Mouse (Mus musculus) adrenal gland (tissue): ENCODE measurements around the gene Slc25a30.

Experiments
- intact Hi-C: fragments of 180-260 bp; cut with DNase I; formaldehyde crosslinking; loops from one replicate; pipeline ENCODE4 v1.15.1; 2025

Slc25a30 gene

DNA sequence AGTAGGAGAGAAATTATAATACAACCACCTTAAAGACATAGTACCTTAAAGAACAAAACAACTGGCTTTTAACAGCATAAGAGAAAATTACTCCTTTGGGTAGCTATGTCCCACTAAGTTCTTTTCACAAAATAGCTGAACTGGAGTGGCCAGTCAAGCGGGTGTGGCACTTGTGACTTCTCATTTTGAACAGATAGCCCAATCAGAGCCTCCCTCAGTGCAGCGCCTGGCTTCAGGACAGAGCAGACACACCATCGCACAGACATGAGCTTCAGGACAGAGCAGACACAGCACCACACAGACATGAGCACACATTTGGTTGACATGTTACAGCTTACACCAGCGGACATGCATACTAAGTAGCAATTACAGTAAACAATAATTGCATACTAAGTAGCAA is 35.8 kb downstream of the Slc25a30 start:
- intact Hi-C loops, result no loop called here

DNA sequence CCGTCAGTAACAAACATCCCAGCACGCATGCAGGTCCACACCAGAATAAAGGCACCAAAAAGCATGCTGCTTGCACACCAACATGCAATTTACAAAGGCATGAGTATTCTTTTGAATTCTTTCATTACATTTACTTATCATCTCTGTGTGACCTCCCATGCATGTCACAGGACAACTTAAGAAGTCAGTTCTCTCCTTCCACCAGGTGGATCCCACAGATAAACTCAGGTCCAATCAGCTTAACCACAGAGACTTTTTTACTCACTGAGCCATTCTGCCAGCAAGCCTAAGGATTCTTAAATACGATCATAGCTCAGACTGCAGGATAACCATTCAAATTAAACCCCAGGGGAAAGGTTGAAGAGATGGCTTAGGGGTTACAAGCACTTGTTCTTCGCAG is 37.7 kb downstream of the Slc25a30 start:
- intact Hi-C loops, result no loop called here

- intact Hi-C loops, result no loop called here
Measured at GRCm38 (mm10) chr14:75747960-75748359, 38.9 kb downstream of the Slc25a30 start.

- intact Hi-C loops, result no loop called here
Measured at GRCm38 (mm10) chr14:75741904-75742303, 44.9 kb downstream of the Slc25a30 start.

DNA sequence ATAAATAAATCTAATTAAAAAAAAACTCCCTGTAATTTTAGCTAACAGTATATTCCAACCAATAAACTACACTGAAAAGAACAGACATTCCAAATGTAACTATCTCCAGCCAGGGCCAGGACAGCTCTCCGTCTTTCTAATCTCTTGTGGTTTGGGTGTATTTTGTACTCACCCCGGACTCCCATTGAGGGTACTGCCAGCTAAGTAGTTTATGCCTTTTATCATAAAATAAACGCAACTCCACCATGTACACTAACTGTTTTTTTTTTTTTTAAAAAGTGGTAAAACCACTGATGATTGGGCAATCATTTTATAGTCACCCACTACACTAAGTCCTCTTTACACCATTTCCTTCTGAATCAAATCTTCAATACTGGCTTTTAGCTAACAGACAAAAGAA is 51.2 kb downstream of the Slc25a30 start:
- intact Hi-C loops, result no loop called here

DNA sequence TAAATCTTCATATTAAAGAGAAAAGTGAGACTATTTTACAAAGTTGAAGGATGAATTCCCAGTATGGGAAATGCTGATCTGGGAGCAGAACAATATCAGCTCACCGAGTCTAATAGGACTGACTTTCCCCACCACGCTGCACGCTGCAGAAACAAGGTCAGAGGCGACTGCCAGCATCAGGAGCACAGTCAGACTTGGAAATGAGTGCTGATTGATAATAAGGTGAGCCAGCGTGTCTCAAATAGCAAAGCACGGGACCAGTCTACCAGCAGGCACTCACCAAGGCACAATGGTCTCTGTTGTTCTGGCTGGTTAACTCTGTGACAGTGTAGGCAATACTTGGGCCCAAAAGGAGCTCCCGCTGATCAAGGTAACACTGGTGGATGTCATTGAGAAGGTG is 54.2 kb downstream of the Slc25a30 start:
- intact Hi-C loops, result no loop called here

DNA sequence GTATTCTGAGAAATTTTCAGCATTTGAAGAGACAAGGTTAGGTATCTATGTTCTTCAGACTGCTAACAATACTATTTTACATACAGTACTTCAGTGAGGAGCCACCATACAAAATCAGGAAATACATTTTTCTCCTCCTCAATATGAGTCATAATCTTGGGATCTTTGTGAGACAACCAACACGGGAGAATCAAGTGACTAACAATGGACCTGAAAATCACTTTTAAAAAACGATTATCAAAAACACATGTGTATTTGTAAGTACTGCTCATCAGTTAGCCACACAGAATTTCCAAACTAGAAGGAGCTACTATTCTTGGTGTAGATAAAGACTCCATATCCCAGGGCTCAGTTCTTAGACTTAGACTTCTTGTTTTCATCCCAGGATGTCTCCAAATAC is 55.5 kb downstream of the Slc25a30 start:
- intact Hi-C loops, result no loop called here

DNA sequence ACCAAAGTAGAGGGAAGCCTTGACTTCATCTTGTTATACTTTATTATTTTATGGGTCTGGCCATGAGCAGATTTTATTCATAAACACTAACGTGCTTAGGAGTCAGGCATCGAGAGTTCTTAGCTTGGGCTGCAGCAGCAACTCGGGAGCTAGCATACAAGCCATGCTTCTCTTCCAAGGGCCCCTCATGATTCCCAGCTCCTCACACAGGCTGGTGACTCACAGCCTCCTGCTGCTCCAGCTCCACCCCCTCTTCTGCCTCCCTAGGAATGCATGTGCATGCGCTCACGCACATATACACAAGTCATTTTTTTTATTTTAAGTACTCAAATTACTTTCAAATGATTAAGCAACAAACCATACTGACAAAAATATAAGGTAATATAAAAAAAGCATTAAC is 58.7 kb downstream of the Slc25a30 start:
- intact Hi-C loops, result loop anchor here (5.0 to 10.0 kb wide), 2 partner anchors 34 to 533 kb away; no protein-coding TSS in a partner anchor

GRCm38 (mm10) chr14:75727046-75727445 is 59.8 kb downstream of the Slc25a30 start:
- intact Hi-C loops, result loop anchor here (5.0 to 10.0 kb wide), 2 partner anchors 35 to 532 kb away; no protein-coding TSS in a partner anchor

GRCm38 (mm10) chr14:75722816-75723215 is 64.0 kb downstream of the Slc25a30 start:
- intact Hi-C loops, result loop anchor here (10.0 kb wide), 1 partner anchor 528 kb away; no protein-coding TSS in a partner anchor

DNA sequence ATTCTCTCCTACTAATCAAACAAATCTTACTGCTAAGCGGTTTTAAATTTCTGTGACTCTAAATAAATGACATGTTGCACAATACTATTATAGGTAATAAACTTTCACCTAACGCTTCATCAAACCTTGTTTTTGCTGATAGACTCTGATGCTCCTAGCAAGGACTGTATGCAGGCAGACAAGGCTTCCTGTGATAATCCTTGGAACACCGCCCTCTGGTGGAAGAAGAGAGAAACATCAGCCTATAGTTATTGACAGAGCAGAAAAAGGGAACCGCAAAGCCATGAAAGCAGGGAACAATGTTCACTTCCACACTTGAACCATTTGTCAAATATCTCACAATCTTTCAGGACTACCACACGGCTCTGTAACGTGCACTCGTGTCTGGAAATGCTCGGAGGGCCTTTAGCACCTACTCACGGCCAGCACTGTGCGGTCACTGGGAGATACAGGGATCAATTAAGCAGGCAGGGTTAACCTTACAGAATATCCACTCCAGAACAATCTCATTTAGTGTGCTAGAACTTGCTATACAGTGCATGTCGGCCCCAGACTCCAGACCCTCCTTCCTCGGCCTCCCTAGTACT is 64.8 kb downstream of the Slc25a30 start:
- intact Hi-C loops, result loop anchor here (10.0 kb wide), 1 partner anchor 527 kb away; no protein-coding TSS in a partner anchor

DNA sequence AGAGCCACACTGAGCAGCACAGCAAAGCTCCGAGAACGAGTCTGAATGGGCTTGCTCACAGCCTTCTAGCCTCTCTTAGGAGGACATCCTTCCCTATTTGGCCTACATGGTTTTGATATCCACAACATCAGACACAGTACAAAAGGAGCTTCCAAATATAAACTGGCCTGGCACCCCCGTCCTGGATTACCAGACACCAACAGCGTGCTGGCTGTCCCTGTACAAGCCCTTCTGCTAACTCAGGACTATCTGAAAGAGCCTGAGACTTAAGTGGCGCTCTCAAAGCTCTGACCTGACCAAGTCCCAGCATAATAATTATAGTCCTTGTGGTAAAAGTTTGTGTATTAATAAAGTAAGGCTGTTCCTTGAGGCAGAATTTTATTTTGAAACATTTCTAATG is 66.7 kb downstream of the Slc25a30 start:
- intact Hi-C loops, result loop anchor here (10.0 kb wide), 1 partner anchor 525 kb away; no protein-coding TSS in a partner anchor

DNA sequence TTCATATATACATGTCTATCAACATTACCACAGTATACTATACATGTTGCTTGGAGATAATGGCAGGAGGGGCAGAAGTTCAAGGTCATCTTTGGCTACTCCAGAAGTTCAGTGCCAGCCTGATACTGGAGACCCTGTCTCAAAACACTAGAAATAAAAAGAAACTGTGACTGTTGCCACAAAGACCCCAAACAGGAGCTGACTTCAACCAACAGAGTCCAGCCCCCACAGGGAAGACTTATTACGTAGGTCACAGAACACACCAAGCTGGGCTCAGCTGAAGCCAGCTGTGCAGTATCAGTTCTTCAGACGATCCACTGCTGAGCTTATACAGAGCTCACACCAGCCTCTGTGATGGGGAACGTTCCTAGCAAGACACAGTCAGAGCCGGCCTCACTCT is 70.4 kb downstream of the Slc25a30 start:
- intact Hi-C loops, result loop anchor here (10.0 kb wide), 1 partner anchor 372 kb away; no protein-coding TSS in a partner anchor

GRCm38 (mm10) chr14:75713661-75714060 is 73.2 kb downstream of the Slc25a30 start:
- intact Hi-C loops, result loop anchor here (10.0 kb wide), 1 partner anchor 369 kb away; no protein-coding TSS in a partner anchor

GRCm38 (mm10) chr14:75712687-75713086 is 74.2 kb downstream of the Slc25a30 start:
- intact Hi-C loops, result loop anchor here (10.0 kb wide), 1 partner anchor 368 kb away; no protein-coding TSS in a partner anchor

GRCm38 (mm10) chr14:75711731-75712130 is 75.1 kb downstream of the Slc25a30 start:
- intact Hi-C loops, result loop anchor here (10.0 kb wide), 1 partner anchor 367 kb away; no protein-coding TSS in a partner anchor
